Mouse (Mus musculus) CH12.LX (cell line): ENCODE measurements around the gene Rnf20. TPM values are rescaled to one million over a fixed set of nuclear protein-coding genes. Genes with fewer than 3 reads are reported as not detected.

ENCODE experiments used
- DNase-seq: peaks from one replicate; pipeline ENCODE4 v3.0.0-alpha.2; 2013; ENCODE audit errors: extremely low read depth
- H3K27ac ChIP-seq: 2 replicates; pipeline ENCODE4 v1.5.1; 2012; ENCODE audit warnings: low read depth, mild to moderate bottlenecking, control low read depth, moderate library complexity; ENCODE audit not compliant: insufficient read depth
- H3K27me3 ChIP-seq: replicated peaks from 2 replicates; pipeline ENCODE3; 2012; ENCODE audit warnings: inconsistent platforms
- H3K36me3 ChIP-seq, 2 experiments: replicated peaks in 1 of 2; 2 replicates each; pipeline versions ENCODE3 to v1.6.1; 2012; ENCODE audit warnings: inconsistent platforms in 1 of 2, low read length in 1 of 2, mild to moderate bottlenecking in 1 of 2, mixed read lengths in 1 of 2, moderate library complexity in 1 of 2; ENCODE audit not compliant: control insufficient read depth in 1 of 2, insufficient read depth in 1 of 2
- H3K4me1 ChIP-seq, 2 experiments: 2 replicates each; pipeline ENCODE4 v1.6.1; 2012; ENCODE audit warnings: inconsistent platforms in 1 of 2, moderate library complexity in 1 of 2; ENCODE audit not compliant: insufficient read depth in 2 of 2, control insufficient read depth in 1 of 2
- H3K4me2 ChIP-seq: 2 replicates; pipeline ENCODE4 v1.6.1; 2012; ENCODE audit warnings: low read depth, mild to moderate bottlenecking, control low read depth; ENCODE audit not compliant: poor library complexity, insufficient read depth, severe bottlenecking
- H3K4me3 ChIP-seq, 3 experiments: fragments of 150-350 bp in 1 of 3; sonication (generic) in 1 of 3; replicated peaks in 1 of 3; 2 replicates each; pipeline versions ENCODE3 to v1.5.1; 2011 to 2012; ENCODE audit warnings: low read depth in 2 of 3, low read length in 2 of 3, mild to moderate bottlenecking in 2 of 3, moderate library complexity in 2 of 3, control low read depth in 1 of 3, improper control_type of control experiment in 1 of 3, inconsistent platforms in 1 of 3, mixed read lengths in 1 of 3; ENCODE audit not compliant: poor library complexity in 1 of 3
- H3K79me2 ChIP-seq: replicated peaks from 2 replicates; pipeline ENCODE4 v1.6.1; 2012; ENCODE audit warnings: mild to moderate bottlenecking, moderate library complexity; ENCODE audit not compliant: control insufficient read depth, poor library complexity, insufficient read depth, severe bottlenecking; ENCODE audit errors: extremely low read depth
- H3K9ac ChIP-seq: 2 replicates; pipeline ENCODE4 v1.6.1; 2012; ENCODE audit warnings: low read depth, mild to moderate bottlenecking, control low read depth, moderate library complexity; ENCODE audit not compliant: insufficient read depth
- H3K9me3 ChIP-seq: replicated peaks from 2 replicates; pipeline ENCODE3; 2012; ENCODE audit warnings: low read length, inconsistent platforms, mixed read lengths
- BHLHE40 ChIP-seq: IDR thresholded peaks from 2 replicates; pipeline ENCODE4 v1.6.1; 2011; ENCODE audit warnings: mild to moderate bottlenecking, low read depth, low read length, improper control_type of control experiment
- CHD1 ChIP-seq: IDR thresholded peaks from 2 replicates; pipeline ENCODE4 v1.6.1; 2012; ENCODE audit warnings: low read depth, low read length, improper control_type of control experiment, inconsistent platforms
- CHD2 ChIP-seq: IDR thresholded peaks from 2 replicates; pipeline ENCODE4 v1.6.1; 2011; ENCODE audit warnings: low read length, improper control_type of control experiment
- CTCF ChIP-seq, 2 experiments: IDR thresholded peaks in 1 of 2; conservative IDR thresholded peaks in 1 of 2; 2 replicates each; pipeline ENCODE4 v1.5.1; 2011 to 2012; ENCODE audit warnings: low read depth in 2 of 2, low read length in 2 of 2, improper control_type of control experiment in 1 of 2, inconsistent platforms in 1 of 2, mild to moderate bottlenecking in 1 of 2, moderate library complexity in 1 of 2
- E2F4 ChIP-seq: IDR thresholded peaks from 2 replicates; pipeline ENCODE4 v1.6.1; 2011; ENCODE audit warnings: low read depth, low read length, improper control_type of control experiment; ENCODE audit not compliant: insufficient replicate concordance
- ELF1 ChIP-seq: IDR thresholded peaks from 2 replicates; pipeline ENCODE4 v1.6.1; 2014; ENCODE audit warnings: low read depth, mild to moderate bottlenecking, inconsistent platforms, low read length, improper control_type of control experiment
- EP300 ChIP-seq: IDR thresholded peaks from 2 replicates; pipeline ENCODE4 v1.6.1; 2011; ENCODE audit warnings: low read length, improper control_type of control experiment
- ETS1 ChIP-seq: conservative IDR thresholded peaks from 2 replicates; pipeline ENCODE4 v1.6.1; 2012; ENCODE audit warnings: low read depth, mild to moderate bottlenecking, inconsistent platforms, low read length, improper control_type of control experiment, moderate library complexity
- GABPA ChIP-seq: IDR thresholded peaks from 2 replicates; pipeline ENCODE4 v1.6.1; 2012; ENCODE audit warnings: low read depth, low read length, improper control_type of control experiment, inconsistent platforms; ENCODE audit not compliant: insufficient replicate concordance
- HCFC1 ChIP-seq: IDR thresholded peaks from 2 replicates; pipeline ENCODE4 v1.6.1; 2012; ENCODE audit warnings: low read depth, mild to moderate bottlenecking, inconsistent platforms, low read length, improper control_type of control experiment
- IRF4 ChIP-seq: IDR thresholded peaks from 2 replicates; pipeline ENCODE4 v1.6.1; 2014; ENCODE audit warnings: low read depth, mild to moderate bottlenecking, inconsistent platforms, low read length, improper control_type of control experiment
- JUN ChIP-seq: IDR thresholded peaks from 2 replicates; pipeline ENCODE4 v1.6.1; 2011; ENCODE audit warnings: low read depth, mild to moderate bottlenecking, low read length, improper control_type of control experiment, moderate library complexity; ENCODE audit not compliant: insufficient read depth
- JUND ChIP-seq: conservative IDR thresholded peaks from 2 replicates; pipeline ENCODE4 v1.6.1; 2011; ENCODE audit warnings: low read depth, low read length, improper control_type of control experiment
- KAT2A ChIP-seq: IDR thresholded peaks from 2 replicates; pipeline ENCODE4 v1.6.1; 2012; ENCODE audit warnings: low read length, improper control_type of control experiment, inconsistent platforms; ENCODE audit not compliant: insufficient replicate concordance
- MAFK ChIP-seq: IDR thresholded peaks from 2 replicates; pipeline ENCODE4 v1.6.1; 2011; ENCODE audit warnings: low read length, improper control_type of control experiment; ENCODE audit not compliant: insufficient replicate concordance
- MAX ChIP-seq: IDR thresholded peaks from 2 replicates; pipeline ENCODE4 v1.6.1; 2011; ENCODE audit warnings: low read length, improper control_type of control experiment
- MAZ ChIP-seq: IDR thresholded peaks from 2 replicates; pipeline ENCODE4 v1.6.1; 2012; ENCODE audit warnings: low read depth, mild to moderate bottlenecking, inconsistent platforms, low read length, improper control_type of control experiment, moderate library complexity
- MEF2A ChIP-seq: IDR thresholded peaks from 2 replicates; pipeline ENCODE4 v1.6.1; 2014; ENCODE audit warnings: low read depth, mild to moderate bottlenecking, inconsistent platforms, low read length, improper control_type of control experiment, borderline replicate concordance
- MXI1 ChIP-seq: IDR thresholded peaks from 2 replicates; pipeline ENCODE4 v1.6.1; 2011; ENCODE audit warnings: mild to moderate bottlenecking, low read depth, low read length, improper control_type of control experiment
- MYC ChIP-seq: IDR thresholded peaks from 2 replicates; pipeline ENCODE4 v1.6.1; 2011; ENCODE audit warnings: low read depth, mild to moderate bottlenecking, improper control_type of control experiment, low read length
- NELFE ChIP-seq: IDR thresholded peaks from 2 replicates; pipeline ENCODE4 v1.6.1; 2011; ENCODE audit warnings: low read depth, low read length, improper control_type of control experiment
- NRF1 ChIP-seq: IDR thresholded peaks from 2 replicates; pipeline ENCODE4 v1.6.1; 2014; ENCODE audit warnings: low read depth, mild to moderate bottlenecking, inconsistent platforms, low read length, improper control_type of control experiment, moderate library complexity
- PAX5 ChIP-seq: IDR thresholded peaks from 2 replicates; pipeline ENCODE4 v1.6.1; 2012; ENCODE audit warnings: low read length, inconsistent platforms, mixed read lengths
- POLR2A ChIP-seq: IDR thresholded peaks from 2 replicates; pipeline ENCODE4 v1.6.1; 2011; ENCODE audit warnings: low read depth, mild to moderate bottlenecking, improper control_type of control experiment, low read length
- POLR2AphosphoS2 ChIP-seq: IDR thresholded peaks from 2 replicates; pipeline ENCODE4 v1.6.1; 2011; ENCODE audit warnings: low read depth, low read length, improper control_type of control experiment
- RAD21 ChIP-seq: IDR thresholded peaks from 2 replicates; pipeline ENCODE4 v1.6.1; 2011; ENCODE audit warnings: low read depth, mild to moderate bottlenecking, low read length, improper control_type of control experiment, moderate library complexity
- RCOR1 ChIP-seq: conservative IDR thresholded peaks from 2 replicates; pipeline ENCODE4 v1.6.1; 2012; ENCODE audit warnings: low read depth, mild to moderate bottlenecking, inconsistent platforms, low read length, improper control_type of control experiment
- SIN3A ChIP-seq: IDR thresholded peaks from 2 replicates; pipeline ENCODE4 v1.6.1; 2012; ENCODE audit warnings: low read length, improper control_type of control experiment, inconsistent platforms
- SMC3 ChIP-seq: IDR thresholded peaks from 2 replicates; pipeline ENCODE4 v1.6.1; 2011; ENCODE audit warnings: low read depth, low read length, improper control_type of control experiment
- TBP ChIP-seq: conservative IDR thresholded peaks from 2 replicates; pipeline ENCODE4 v1.6.1; 2011; ENCODE audit warnings: low read depth, low read length, improper control_type of control experiment
- TCF12 ChIP-seq: IDR thresholded peaks from 2 replicates; pipeline ENCODE4 v1.6.1; 2014; ENCODE audit warnings: low read depth, mild to moderate bottlenecking, inconsistent platforms, low read length, improper control_type of control experiment
- UBTF ChIP-seq: IDR thresholded peaks from 2 replicates; pipeline ENCODE4 v1.6.1; 2012; ENCODE audit warnings: low read depth, mild to moderate bottlenecking, inconsistent platforms, low read length, improper control_type of control experiment, moderate library complexity
- USF1 ChIP-seq: IDR thresholded peaks from 2 replicates; pipeline ENCODE4 v1.6.1; 2014; ENCODE audit warnings: low read depth, mild to moderate bottlenecking, inconsistent platforms, low read length, improper control_type of control experiment
- USF2 ChIP-seq: conservative IDR thresholded peaks from 2 replicates; pipeline ENCODE4 v1.6.1; 2011; ENCODE audit warnings: low read depth, low read length, improper control_type of control experiment
- ZC3H11A ChIP-seq: IDR thresholded peaks from 2 replicates; pipeline ENCODE4 v1.6.1; 2012; ENCODE audit warnings: low read depth, mild to moderate bottlenecking, inconsistent platforms, low read length, improper control_type of control experiment
- ZKSCAN1 ChIP-seq: IDR thresholded peaks from 2 replicates; pipeline ENCODE4 v1.6.1; 2012; ENCODE audit warnings: low read depth, inconsistent platforms, low read length, improper control_type of control experiment, borderline replicate concordance
- ZMIZ1 ChIP-seq: IDR thresholded peaks from 2 replicates; pipeline ENCODE4 v1.6.1; 2012; ENCODE audit warnings: low read depth, mild to moderate bottlenecking, inconsistent platforms, low read length, improper control_type of control experiment
- ZNF384 ChIP-seq: IDR thresholded peaks from 2 replicates; pipeline ENCODE4 v1.6.1; 2012; ENCODE audit warnings: low read depth, low read length, improper control_type of control experiment, inconsistent platforms
- dilution Hi-C: fragments of 300-500 bp; cut with MboI; formaldehyde crosslinking; loops from 2 replicates; pipeline ENCODE4 v1.14.3; 2020; ENCODE audit warnings: low sequenced_read_pairs; ENCODE audit not compliant: extremely low pct_unique_long_range_greater_than_20kb, extremely low pct_ligation_motif_present
- in situ Hi-C: fragments of 300-500 bp; cut with MboI; formaldehyde crosslinking; loops from 3 replicates; pipeline ENCODE4 v1.14.3; 2019; ENCODE audit warnings: low sequenced_read_pairs, low pct_ligation_motif_present, low pct_unique_long_range_greater_than_20kb, mixed read lengths
- polyA plus RNA-seq: library from polyadenylated mRNA; unstranded; fragments of >175 nt; gene quantifications from 2 replicates; pipeline ENCODE4 v1.2.1, GENCODE M21; 2012; ENCODE audit warnings: low read depth; ENCODE audit not compliant: insufficient read length
- total RNA-seq, 2 experiments: library from RNA; depleted of rRNA; stranded (reverse); fragments of 300-350 nt in 1 of 2; fragments of >200 nt in 1 of 2; gene quantifications; 2 replicates each; pipeline ENCODE4 v1.2.3; 2012 to 2014

Rnf20 gene
- total RNA-seq (2012; rRNA removed) (47.9 and 58.7 TPM in 2 replicates), total RNA-seq (2014; rRNA removed) (50.6 and 54.0 TPM in 2 replicates), polyA plus RNA-seq (61.5 and 62.6 TPM in 2 replicates)

DNA sequence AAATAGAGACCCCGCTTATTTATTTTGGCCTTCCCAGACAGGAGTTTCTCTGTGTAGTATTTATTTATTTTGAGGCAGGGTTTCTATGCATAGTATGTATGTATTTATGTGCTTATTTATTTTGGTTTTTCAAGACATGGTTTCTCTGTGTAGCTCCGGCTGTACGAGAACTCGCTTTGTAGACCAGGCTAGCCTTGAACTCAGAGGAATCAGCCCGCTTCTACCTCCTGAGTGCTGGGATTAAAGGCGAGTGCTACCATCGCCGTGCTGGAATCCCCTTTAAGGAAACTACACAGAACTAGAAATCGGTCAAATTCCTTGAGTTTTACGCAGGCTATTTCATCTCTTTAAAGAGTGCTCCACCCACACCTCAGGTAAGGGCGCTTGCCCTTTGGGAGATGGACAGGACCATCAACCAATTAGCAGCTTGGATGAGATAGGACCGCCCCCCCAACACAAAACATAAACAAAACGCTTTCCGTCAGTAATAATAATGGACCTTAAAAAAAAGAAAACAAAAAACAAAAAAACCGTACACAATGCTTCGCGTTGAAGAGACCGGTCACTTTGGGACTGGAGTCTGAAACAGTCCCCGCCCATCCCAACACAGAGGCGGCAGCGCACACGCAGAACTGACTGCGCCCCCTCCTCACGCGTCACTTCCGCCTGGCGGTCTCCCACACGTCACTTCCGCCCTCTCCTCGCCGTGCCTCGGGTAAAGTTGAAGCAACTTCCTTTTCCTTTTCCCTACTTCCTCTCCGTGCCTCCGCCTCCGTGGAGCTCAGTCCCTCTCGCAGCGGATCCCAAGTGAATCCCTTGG, at the start of gene Rnf20:
Gene Rnf20, plus strand, starts transcription at position 688 of the 820 bp plus-strand sequence.
- dilution Hi-C loops (no loop called here), in situ Hi-C loops (no loop called here)
- no peaks in the 10 kb centered on the region for H3K27me3 ChIP-seq
- peak; percentile 94 for DNase-seq
- peak within 1 kb of the TSS; percentile 96 for H3K9ac ChIP-seq
- 0 out of 2 replicates have a peak within 1 kb of the TSS, but pooled peaks have one; percentile 7 for H3K27ac ChIP-seq
- no peak for TF ChIP-seq UBTF
- no peak for TF ChIP-seq PAX5
- no peak for TF ChIP-seq SMC3
- peak; percentile 19; the same call in 1 of the 2 replicates for TF ChIP-seq MAX
- no peak for TF ChIP-seq ZC3H11A
- TF ChIP-seq MYC = peak; percentile 3; the same call in 1 of the 2 replicates
- TF ChIP-seq JUN = no peak
- TF ChIP-seq EP300 = no peak
- TF ChIP-seq RAD21 = no peak
- 0 out of 2 replicates have a peak, but pooled peaks have one; percentile 12 for TF ChIP-seq TCF12
- TF ChIP-seq MXI1 = peak; percentile 26; the same call in 1 of the 2 replicates
- peak; percentile 57; the same call in 1 of the 2 replicates for TF ChIP-seq CHD2
- peak; percentile 95 for TF ChIP-seq HCFC1
- TF ChIP-seq ELF1 = peak; percentile 91
- TF ChIP-seq ZMIZ1 = 0 out of 2 replicates have a peak, but pooled peaks have one; percentile 58
- TF ChIP-seq USF2 = no peak
- peak; percentile 63 for TF ChIP-seq NRF1
- no peak for TF ChIP-seq MAZ
- TF ChIP-seq MEF2A = no peak
- TF ChIP-seq ZNF384 = no peak
- no peak for TF ChIP-seq BHLHE40
- TF ChIP-seq ETS1 = no peak
- TF ChIP-seq USF1 = no peak
- TF ChIP-seq SIN3A = peak; percentile 74
- no peak for TF ChIP-seq RCOR1
- no peak for TF ChIP-seq CHD1
- TF ChIP-seq POLR2AphosphoS2 = no peak
- TF ChIP-seq CTCF (conservative IDR thresholded peaks at IDR 0.05 in 1 of 2, IDR thresholded peaks at IDR 0.05 in 1 of 2; ENCODE audit: low read depth in 2 of 2, low read length in 2 of 2) = no peak
- no peak for TF ChIP-seq TBP
- TF ChIP-seq NELFE = peak; percentile 65
- no peak; the same call in 1 of the 2 replicates for TF ChIP-seq IRF4
- no peak for TF ChIP-seq JUND
- TF ChIP-seq E2F4 = no peak
- TF ChIP-seq KAT2A = peak; percentile 86; the same call in 1 of the 2 replicates
- TF ChIP-seq ZKSCAN1 = no peak
- TF ChIP-seq GABPA = no peak; the same call in 1 of the 2 replicates
- TF ChIP-seq POLR2A = peak; percentile 80
- TF ChIP-seq MAFK = no peak
- peak within 1 kb of the TSS; percentile 71 for H3K4me2 ChIP-seq
- peaks cover 20% of the 10 kb centered on the region for H3K79me2 ChIP-seq
- peaks cover 26 to 31% of the 10 kb centered on the region in 2 experiments for H3K36me3 ChIP-seq
- H3K9me3 ChIP-seq = no peaks in the 10 kb centered on the region
- H3K4me1 ChIP-seq = peaks cover 0 to 26% of the 10 kb centered on the region in 2 experiments; a peak in 2 of 4 replicates
- peak within 1 kb of the TSS; percentile 67 to 96 (median 84) for H3K4me3 ChIP-seq
